Mouse (Mus musculus) G1E (cell line): ENCODE measurements around the gene Ptpa.

Experiments used
- CTCF ChIP-seq: IDR thresholded peaks from 2 replicates; pipeline ENCODE4 v1.5.1; 2012; ENCODE audit warnings: low read depth, low read length, inconsistent platforms, mixed read lengths
- GATA1 ChIP-seq: IDR thresholded peaks from 2 replicates; pipeline ENCODE4 v1.6.1; 2012; ENCODE audit warnings: borderline replicate concordance, low read length, inconsistent platforms, mixed read lengths
- POLR2AphosphoS5 ChIP-seq: IDR thresholded peaks from 2 replicates; pipeline ENCODE4 v1.6.1; 2012; ENCODE audit warnings: low read depth, low read length, inconsistent platforms; ENCODE audit not compliant: insufficient replicate concordance
- TAL1 ChIP-seq: conservative IDR thresholded peaks from 2 replicates; pipeline ENCODE4 v1.6.1; 2012; ENCODE audit warnings: low read depth, low read length, inconsistent platforms, mixed read lengths

DNA sequence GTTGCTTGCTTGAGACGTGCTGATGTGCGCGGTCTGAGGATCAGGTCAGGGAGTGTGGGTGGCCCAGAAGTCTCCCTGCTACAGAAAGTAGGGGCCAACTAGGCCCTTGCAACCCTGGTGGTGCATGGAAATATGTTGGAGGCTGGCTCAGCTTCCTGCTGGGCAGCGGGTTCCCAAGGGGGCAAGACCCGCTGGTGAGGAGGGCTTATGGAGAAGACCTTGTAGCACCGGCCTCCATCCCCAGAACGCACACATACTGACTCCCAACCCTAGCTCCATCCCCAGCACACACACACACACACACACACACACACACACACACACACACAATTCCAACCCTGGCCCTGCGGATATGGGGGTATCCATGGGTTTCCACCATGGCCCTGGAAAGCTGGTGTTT lies 55.2 kb downstream of the Ptpa start:
- TF ChIP-seq CTCF (no peak), POLR2AphosphoS5 (no peak), TAL1 (no peak), GATA1 (no peak)
